Mouse (Mus musculus): Measurements from ENCODE around the gene Ak7. TPM values are rescaled to one million over a fixed set of nuclear protein-coding genes. Genes with fewer than 3 reads are reported as not detected.

Ak7 gene
- not detected for total RNA-seq (2023)

GRCm38 (mm10) chr12:105705799-105706487, at the start of gene Ak7:
Gene Ak7, plus strand, starts transcription at chr12:105705976.

GRCm38 (mm10) chr12:105683933-105684901, 21.6 kb upstream of the Ak7 start, which contains the start of gene Gskip:
Gene Gskip, plus strand, starts transcription at chr12:105684829.

GRCm38 (mm10) chr12:105685001-105685691, 20.6 kb upstream of the Ak7 start, which contains the start of gene Atg2b:
Gene Atg2b, minus strand, starts transcription at chr12:105685211.

GRCm38 (mm10) chr12:105784196-105784999, 78.6 kb downstream of the Ak7 start, which contains the start of gene Papola:
Gene Papola, plus strand, starts transcription at chr12:105784694.

Other genes with a start within 250 kb of the Ak7 start
- not detected for gene Bdkrb2, start 142.8 kb upstream of the Ak7 start, total RNA-seq (2023)
- not detected for gene Bdkrb1, start 102.9 kb upstream of the Ak7 start, total RNA-seq (2023)
- gene Gskip, start 21.1 kb upstream of the Ak7 start, total RNA-seq (2023) = 11.9 TPM
- gene Atg2b, start 20.8 kb upstream of the Ak7 start, total RNA-seq (2023) = 47.7 TPM
- 190 TPM for gene Papola, start 78.7 kb downstream of the Ak7 start, total RNA-seq (2023)